Mouse (Mus musculus) brain, embryonic 14.5 days (tissue): ENCODE data around the gene Gm2012. TPM values are rescaled to one million over a fixed set of nuclear protein-coding genes. Genes with fewer than 3 reads are reported as not detected.
"Not testable (repeated sequence)": the region's sequence is repeated elsewhere in the genome, so short reads cannot be mapped to it uniquely, and the experiment has no call there.

Experiments
- DNase-seq: peaks from one replicate; pipeline ENCODE4 v3.0.0-alpha.2; 2011; ENCODE audit warnings: low read depth
- polyA plus RNA-seq: library from polyadenylated mRNA; depleted of rRNA; stranded (reverse); fragments of >200 nt; gene quantifications from 2 replicates; pipeline ENCODE4 v1.2.3, GENCODE M21; 2012; rRNA removed

The Gm2012 gene
- not detected in 2 replicates for polyA plus RNA-seq

DNA sequence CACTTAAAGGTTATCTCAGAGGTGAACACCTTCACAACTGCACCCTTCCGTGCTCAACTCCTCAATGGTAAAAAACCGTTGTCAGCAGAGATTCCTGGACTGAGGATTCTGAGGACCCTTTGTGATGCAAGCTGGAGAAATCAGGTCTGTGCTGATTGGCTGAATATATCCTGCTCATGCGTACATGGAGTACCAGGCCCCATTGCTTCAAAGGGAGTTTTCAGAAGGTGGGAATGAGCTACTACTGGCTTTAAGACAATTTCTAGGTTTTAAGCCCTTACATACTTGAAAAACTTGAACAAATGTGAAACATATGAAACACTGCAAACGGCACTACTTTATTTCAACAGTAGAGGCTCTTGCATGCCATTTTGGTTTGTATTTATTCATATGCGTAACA, at the start of gene Gm2012:
TSS of gene Gm2012 (minus strand) at position 101 of the 400 bp plus-strand sequence.
- not testable (repeated sequence) for DNase-seq

DNA sequence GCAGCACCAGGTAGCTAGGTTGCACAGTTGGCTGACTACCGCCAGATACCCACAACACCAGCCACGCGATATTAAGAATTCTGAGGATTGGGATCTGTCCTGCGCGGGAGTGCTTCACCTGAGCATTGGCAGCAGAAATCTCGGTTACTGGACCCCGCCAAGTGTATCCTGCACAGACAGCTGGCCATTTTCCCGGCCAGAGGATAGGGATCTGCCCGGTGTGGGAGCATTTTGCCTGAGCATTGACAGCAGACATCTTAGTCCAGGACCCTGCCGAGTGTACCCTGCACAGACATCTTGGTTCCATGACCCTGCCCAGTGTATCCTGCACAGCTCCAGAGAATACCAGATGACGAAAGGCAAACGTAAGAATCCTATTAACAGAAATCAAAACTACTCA, 72.0 kb downstream of the Gm2012 start:
- not testable (repeated sequence) for DNase-seq

Other genes with a start within 250 kb of the Gm2012 start
- not detected in 2 replicates for gene Gm5168, start 180.3 kb downstream of the Gm2012 start, polyA plus RNA-seq
- gene Gm2030, start 78.7 kb upstream of the Gm2012 start, polyA plus RNA-seq = not detected in 2 replicates